Mouse (Mus musculus): Measurements from ENCODE around the gene Unc13d.
A peak's percentile ranks its signal among the peaks of the same experiment; 100 is the strongest.
"Not testable (repeated sequence)": the region's sequence is repeated elsewhere in the genome, so short reads cannot be mapped to it uniquely, and the experiment has no call there.

Unc13d gene

DNA sequence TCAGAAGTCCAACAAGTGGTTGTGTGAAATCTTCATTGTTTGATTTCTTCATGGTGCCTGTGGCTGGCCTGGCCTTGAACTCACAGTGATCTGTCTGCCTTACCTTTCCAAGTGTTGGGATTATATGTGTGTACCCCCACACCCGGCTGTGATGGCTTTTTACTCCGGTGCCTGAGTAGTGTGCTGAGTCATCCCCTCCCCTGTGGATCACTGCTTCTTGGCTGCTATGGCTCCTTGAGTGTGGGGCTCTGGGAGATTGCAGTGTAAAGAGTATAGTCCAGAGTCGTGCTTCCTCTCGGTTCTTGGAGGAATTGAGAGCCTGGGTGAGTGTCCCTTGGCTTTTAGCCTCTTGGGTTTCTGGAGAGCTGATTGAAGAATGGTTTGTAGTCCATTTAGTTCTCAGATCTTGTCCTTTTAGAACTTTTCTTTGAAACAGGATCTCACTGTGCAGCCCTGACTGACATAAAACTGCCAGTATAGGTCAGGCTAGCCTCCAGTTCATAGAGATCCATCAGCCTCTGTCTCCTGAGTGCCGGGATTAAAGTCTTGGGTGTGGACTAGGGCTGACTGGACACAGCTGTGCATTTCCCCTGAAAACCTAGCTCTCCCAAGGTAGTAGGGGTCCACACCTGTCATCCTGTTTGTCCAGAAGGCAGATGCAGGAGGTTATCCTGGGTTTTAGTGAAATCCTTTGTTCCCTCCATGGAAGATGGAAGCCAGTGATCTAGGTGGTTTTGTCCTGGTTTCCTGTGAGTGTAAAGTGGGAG, 35.2 kb downstream of the Unc13d start:
- no peak for DNase-seq

DNA sequence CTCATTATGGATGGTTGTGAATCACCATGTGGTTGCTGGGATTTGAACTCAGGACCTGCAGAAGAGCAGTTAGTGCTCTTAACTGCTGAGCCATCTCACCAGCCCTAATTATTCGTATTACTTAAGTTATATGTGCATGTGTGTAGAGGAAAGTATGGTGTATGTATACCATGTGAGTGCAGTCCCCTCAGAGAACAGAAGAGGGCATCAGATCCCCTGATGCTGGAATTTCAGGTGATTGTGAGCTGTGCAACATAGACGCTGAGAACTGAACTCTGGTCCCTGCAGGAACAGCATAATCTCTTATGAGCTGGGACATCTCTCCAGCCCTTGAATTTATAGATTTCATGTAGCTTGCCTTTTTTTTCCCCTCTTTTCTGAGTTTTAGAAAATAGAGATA, 35.9 kb downstream of the Unc13d start:
- no peak for DNase-seq

GRCm38 (mm10) chr11:116040593-116040992, 37.2 kb downstream of the Unc13d start:
- DNase-seq = no peak

DNA sequence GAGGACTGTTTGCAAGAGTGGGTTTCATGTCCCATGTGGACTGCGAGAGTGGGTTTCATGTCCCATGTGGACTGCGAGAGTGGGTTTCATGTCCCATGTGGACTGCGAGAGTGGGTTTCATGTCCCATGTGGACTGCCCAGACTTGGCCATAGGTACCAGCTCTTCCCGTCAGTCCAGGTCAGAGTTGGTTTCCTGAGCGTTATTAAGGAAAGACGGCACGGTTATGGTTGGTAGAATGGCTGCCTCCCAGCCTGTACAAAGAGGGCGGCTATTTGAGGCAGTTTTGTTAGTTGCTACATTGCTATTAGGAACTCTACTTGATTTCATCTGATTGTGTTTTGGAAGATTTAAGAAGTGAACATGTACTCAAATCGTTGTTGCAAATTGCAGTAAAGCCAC, 39.9 kb downstream of the Unc13d start:
- DNase-seq = no peak

DNA sequence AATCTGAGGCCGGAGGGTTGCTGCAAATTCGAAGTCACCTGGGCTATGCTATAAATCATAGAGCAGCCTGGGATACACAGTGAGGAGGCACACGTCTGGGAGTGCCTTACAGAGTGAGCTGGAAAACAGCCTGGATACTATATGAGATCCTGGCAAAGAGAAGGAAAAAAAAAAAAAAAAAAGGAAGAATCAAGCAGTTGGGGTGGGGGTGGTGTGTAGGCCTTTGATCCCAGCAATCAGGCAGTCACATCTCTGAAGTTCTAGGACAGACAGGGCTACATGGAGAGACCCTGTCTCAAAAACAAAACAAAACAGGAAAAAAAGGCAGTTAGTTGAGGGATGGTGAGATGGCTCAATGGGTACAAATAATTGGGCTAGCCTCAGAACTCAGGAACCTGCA, 41.1 kb downstream of the Unc13d start:
- DNase-seq = no peak

- no peak for DNase-seq
These were observed 43.2 kb downstream of the Unc13d start for GRCm38 (mm10) chr11:116034584-116034983.

- peak; percentile 33 for DNase-seq
These were observed 46.6 kb downstream of the Unc13d start for GRCm38 (mm10) chr11:116030898-116031845.

DNA sequence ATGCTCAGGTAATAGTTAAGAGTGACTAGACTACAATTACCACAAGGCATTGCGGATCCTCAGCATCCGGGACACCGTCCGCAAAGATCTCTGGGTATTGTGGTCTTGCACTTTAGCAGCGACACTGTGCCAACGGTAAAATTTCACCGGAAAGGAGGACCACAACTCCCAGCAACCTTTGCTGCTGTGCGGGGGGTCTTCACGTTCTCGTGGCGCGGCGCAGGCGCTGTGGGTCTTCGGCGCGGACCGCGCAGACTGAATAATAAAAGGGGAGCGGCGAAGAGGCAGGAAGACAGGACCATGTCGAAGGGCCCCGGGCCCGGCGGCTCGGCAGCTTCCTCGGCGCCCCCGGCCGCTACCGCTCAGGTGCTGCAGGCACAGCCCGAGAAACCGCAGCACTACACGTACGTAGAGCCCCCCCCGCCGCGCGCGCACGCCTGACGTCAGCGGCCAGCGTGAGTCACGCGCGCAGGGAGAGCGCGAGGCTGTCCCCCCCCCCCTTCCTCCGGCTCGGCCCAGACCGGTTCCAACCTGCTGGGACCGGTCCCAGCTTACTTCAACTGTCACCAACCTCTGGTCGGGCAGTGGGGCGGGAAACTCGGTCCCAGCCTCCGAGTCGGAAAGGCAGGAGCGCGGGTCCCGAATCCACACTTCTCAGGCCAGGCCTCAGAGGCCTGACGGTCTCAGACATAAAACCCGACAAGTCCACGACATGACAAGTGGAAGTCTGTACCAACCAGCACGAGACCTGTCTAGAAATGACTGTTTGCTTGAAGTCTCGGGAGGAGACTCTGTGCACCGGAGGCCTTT, 47.5 kb downstream of the Unc13d start, which contains the start of gene Unk:
Unk (plus strand) TSS at position 235 of the 810 bp plus-strand sequence.
- DNase-seq = peak; percentile 98

- DNase-seq = no peak
These were observed 48.5 kb downstream of the Unc13d start for GRCm38 (mm10) chr11:116029086-116029865.

- DNase-seq = no peak
These were observed 49.4 kb downstream of the Unc13d start for GRCm38 (mm10) chr11:116028177-116028865.

- DNase-seq = no peak
These were observed 50.0 kb downstream of the Unc13d start, which contains the start of gene H3f3b for GRCm38 (mm10) chr11:116027756-116028155. TSS of gene H3f3b (minus strand) at chr11:116027962.

DNA sequence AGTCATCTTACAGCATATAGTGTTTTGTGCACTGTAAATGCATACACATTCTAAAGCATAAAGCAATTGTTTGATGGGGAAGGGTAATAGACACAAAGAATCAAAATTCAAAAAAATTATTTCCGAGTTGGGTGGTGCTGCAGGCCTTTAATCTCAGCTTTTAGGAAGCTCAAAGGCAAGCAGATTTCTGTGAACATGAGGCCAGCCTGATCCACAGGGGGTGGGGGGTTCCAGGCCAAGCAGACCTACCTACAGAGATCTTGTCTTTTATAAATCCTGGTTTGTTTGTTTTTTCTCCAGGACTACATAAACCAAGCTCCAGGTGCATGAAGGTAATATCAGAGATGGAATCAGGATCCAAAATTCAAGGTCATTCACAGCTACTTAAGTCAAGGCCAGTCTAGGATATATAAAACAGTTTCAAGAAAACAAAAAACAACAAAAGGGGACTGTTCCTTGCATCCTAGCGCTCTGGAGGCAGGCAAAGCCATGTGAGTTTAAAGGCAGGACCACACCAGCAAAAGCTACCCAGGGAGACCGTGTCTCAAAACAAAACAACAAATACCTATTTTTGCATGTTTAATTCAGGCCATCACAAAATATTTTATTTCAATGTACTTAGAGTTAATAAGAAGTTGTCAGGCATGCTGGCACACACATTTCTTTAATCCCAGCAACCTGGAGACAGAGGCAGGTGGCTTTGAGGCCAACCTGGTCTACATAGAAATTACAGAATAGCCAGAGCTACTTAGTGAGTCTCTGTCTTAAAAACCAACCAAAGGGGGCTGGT, 52.5 kb downstream of the Unc13d start:
- DNase-seq = no peak

DNA sequence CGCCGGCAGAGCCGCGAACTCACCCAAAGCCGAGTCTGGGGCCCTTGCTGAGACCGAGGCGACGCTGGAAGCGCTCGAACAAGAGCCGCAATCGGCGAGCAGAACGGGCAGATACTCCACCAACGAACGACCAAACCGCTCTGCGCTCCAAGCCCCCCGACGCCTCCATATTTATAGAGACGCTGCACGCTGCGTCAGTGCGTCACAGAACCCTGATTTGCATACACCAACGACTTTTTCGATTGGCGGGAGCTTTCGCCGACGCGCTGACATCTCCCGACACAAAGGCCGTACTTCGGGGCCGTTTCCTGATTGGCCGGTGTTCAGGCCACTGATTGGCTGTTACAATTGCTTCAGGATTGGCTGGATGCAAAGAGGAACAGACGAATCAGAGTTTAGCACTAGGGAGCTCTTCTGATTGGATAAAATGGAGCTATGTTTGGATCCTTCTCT, 53.4 kb downstream of the Unc13d start:
- DNase-seq = peak; percentile 97

- peak; percentile 87 for DNase-seq
These were observed 53.9 kb downstream of the Unc13d start for GRCm38 (mm10) chr11:116023771-116024355.

DNA sequence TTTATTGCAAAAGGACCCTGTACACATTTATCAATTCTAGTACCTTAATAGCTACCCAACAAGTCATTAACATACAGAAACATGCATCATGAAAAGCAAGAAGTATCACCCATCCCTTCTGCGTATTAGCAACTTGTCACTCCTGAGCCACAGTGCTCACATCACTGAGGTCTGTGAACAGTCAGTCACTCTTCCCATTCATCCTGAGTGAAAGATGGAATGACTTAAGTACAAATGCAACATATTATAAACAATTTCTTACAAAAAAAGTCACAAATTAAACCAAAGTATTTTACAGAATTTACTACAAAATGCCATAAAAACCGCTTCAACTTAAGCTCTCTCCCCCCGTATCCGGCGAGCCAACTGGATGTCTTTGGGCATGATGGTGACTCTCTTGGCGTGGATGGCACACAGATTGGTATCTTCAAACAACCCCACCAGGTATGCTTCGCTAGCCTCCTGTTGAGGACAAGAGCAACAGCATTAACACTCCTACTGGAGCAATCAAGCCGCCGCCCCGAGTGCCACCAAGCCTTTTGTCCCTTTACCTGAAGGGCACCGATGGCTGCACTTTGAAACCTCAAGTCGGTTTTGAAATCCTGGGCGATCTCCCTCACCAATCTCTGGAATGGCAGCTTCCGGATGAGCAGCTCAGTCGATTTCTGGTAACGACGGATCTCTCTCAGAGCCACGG, 54.5 kb downstream of the Unc13d start:
- not testable (repeated sequence) for DNase-seq

- no peak for DNase-seq
These were observed 55.4 kb downstream of the Unc13d start for GRCm38 (mm10) chr11:116022256-116022780.

GRCm38 (mm10) chr11:116021328-116022220, 56.2 kb downstream of the Unc13d start:
- DNase-seq = no peak

DNA sequence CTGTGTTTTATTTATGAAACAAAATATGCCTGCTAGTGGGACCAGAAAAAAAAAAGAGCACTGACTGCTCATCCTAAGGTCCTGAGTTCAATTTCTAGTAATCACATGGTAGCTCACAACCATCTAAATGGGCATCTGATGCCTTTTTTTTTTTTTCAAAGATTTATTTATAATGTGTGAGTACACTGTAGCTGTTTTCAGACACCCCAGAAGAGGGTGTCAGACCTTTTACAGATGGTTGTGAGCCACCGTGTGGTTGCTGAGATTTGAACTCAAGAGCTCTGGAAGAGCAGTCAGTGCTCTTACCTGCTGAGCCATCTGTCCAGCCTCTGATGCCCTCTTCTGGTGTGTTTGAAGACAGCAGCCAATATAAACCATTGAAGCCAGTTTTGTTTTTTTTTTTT, 57.2 kb downstream of the Unc13d start:
- DNase-seq = no peak
